Mouse (Mus musculus) gastrocnemius, adult 2 months (tissue): ENCODE results near the gene Ipo9. TPM values are rescaled to one million over a fixed set of nuclear protein-coding genes. Genes with fewer than 3 reads are reported as not detected.

Experiments
- DNase-seq: peaks from one replicate; pipeline ENCODE4 v3.0.0; 2022
- H3K27ac ChIP-seq: fragments of 200-600 bp; 2 replicates; pipeline ENCODE4 v1.8.1; 2022; ENCODE audit warnings: mild to moderate bottlenecking
- H3K4me3 ChIP-seq: fragments of 200-600 bp; 2 replicates; pipeline ENCODE4 v1.8.1; 2022; ENCODE audit warnings: mild to moderate bottlenecking, moderate library complexity
- CTCF ChIP-seq: fragments of 200-600 bp; IDR thresholded peaks from 2 replicates; pipeline ENCODE4 v1.8.1; 2022; ENCODE audit warnings: antibody characterized with exemption, mild to moderate bottlenecking, moderate library complexity
- intact Hi-C: fragments of 180-260 bp; cut with DNase I; formaldehyde crosslinking; loops from one replicate; pipeline ENCODE4 v1.15.1; 2025
- long read RNA-seq, 2 experiments: library from polyadenylated mRNA; stranded (forward); transcript quantifications; one replicate each; pipeline ENCODE4 v2.0.0; 2021
- total RNA-seq, 2 experiments: library from RNA; stranded (reverse); gene quantifications; 2 replicates each; pipeline ENCODE4 v1.2.3; 2021

The Ipo9 gene
- 10 to 100 TPM; 24.0 to 27.8 TPM for total RNA-seq
- long read RNA-seq, experiment 1, full-length matches to known transcripts = 21 of 26 reads
- long read RNA-seq, experiment 1, partial matches to known transcripts = 2 of 26 reads
- long read RNA-seq, experiment 1, other reads (novel, unspliced or antisense) = 3 of 26 reads
- long read RNA-seq, experiment 2, full-length matches to known transcripts = 26 of 33 reads
- long read RNA-seq, experiment 2, partial matches to known transcripts = 1 of 33 reads
- long read RNA-seq, experiment 2, other reads (novel, unspliced or antisense) = 6 of 33 reads

GRCm38 (mm10) chr1:135429901-135430668 is at the start of gene Ipo9:
TSS of gene Ipo9 (minus strand) at chr1:135430499.
- intact Hi-C loops = no loop called here
- peak; percentile 96 for DNase-seq
- peak; percentile 81 for TF ChIP-seq CTCF

GRCm38 (mm10) chr1:135475571-135475895 is 45.2 kb upstream of the Ipo9 start:
- Histone ChIP-seq H3K4me3 (no peak overlapping the region), H3K27ac (peak overlapping the region; percentile 50)
- TF ChIP-seq CTCF = no peak; the same call in 1 of the 2 replicates
- intact Hi-C loops = no loop called here
- no peak for DNase-seq

More at GRCm38 (mm10) chr1:135429901-135430668, at the start of gene Ipo9:
- peak within 1 kb of the TSS; percentile 76 for H3K4me3 ChIP-seq
- peak within 1 kb of the TSS; percentile 94 for H3K27ac ChIP-seq

GRCm38 (mm10) chr1:135474861-135475570 is 44.7 kb upstream of the Ipo9 start:
- no peak for TF ChIP-seq CTCF
- DNase-seq = peak; percentile 41
- intact Hi-C loops = no loop called here
- Histone ChIP-seq H3K27ac (peak overlapping the region; percentile 59), H3K4me3 (no peak overlapping the region)

GRCm38 (mm10) chr1:135472536-135472935 is 42.2 kb upstream of the Ipo9 start:
- intact Hi-C loops = no loop called here
- H3K27ac ChIP-seq = no peak overlapping the region
- H3K4me3 ChIP-seq = no peak overlapping the region
- no peak for TF ChIP-seq CTCF
- DNase-seq = no peak

- no peak overlapping the region for H3K4me3 ChIP-seq
- no peak for DNase-seq
- no peak overlapping the region for H3K27ac ChIP-seq
- intact Hi-C loops = no loop called here
- no peak for TF ChIP-seq CTCF
Measured at GRCm38 (mm10) chr1:135471742-135472141, 41.4 kb upstream of the Ipo9 start.

GRCm38 (mm10) chr1:135470546-135470945 is 40.2 kb upstream of the Ipo9 start:
- intact Hi-C loops = no loop called here
- no peak for DNase-seq
- Histone ChIP-seq H3K4me3 (no peak overlapping the region), H3K27ac (no peak overlapping the region)
- TF ChIP-seq CTCF = no peak

GRCm38 (mm10) chr1:135467462-135467861 is 37.2 kb upstream of the Ipo9 start:
- peak overlapping the region; percentile 54 for H3K27ac ChIP-seq
- DNase-seq = no peak
- H3K4me3 ChIP-seq = no peak overlapping the region
- intact Hi-C loops = loop anchor here (10.0 kb wide), 1 partner anchor 237 kb away; no protein-coding TSS in a partner anchor
- no peak for TF ChIP-seq CTCF

GRCm38 (mm10) chr1:135466935-135467334 is 36.6 kb upstream of the Ipo9 start:
- peak; percentile 64 for DNase-seq
- H3K27ac ChIP-seq = peak overlapping the region; percentile 54
- TF ChIP-seq CTCF = no peak
- H3K4me3 ChIP-seq = no peak overlapping the region
- intact Hi-C loops = loop anchor here (10.0 kb wide), 1 partner anchor 238 kb away; no protein-coding TSS in a partner anchor

GRCm38 (mm10) chr1:135465734-135466133 is 35.4 kb upstream of the Ipo9 start:
- H3K4me3 ChIP-seq = no peak overlapping the region
- intact Hi-C loops = loop anchor here (10.0 kb wide), 1 partner anchor 239 kb away; no protein-coding TSS in a partner anchor
- DNase-seq = no peak
- no peak overlapping the region for H3K27ac ChIP-seq
- no peak for TF ChIP-seq CTCF

GRCm38 (mm10) chr1:135462736-135463135 is 32.4 kb upstream of the Ipo9 start:
- H3K4me3 ChIP-seq = no peak overlapping the region
- no peak for TF ChIP-seq CTCF
- peak overlapping the region; percentile 43; the same call in 1 of the 2 replicates for H3K27ac ChIP-seq
- intact Hi-C loops = loop anchor here (10.0 kb wide), 1 partner anchor 242 kb away; no protein-coding TSS in a partner anchor
- DNase-seq = no peak

- no peak overlapping the region for H3K4me3 ChIP-seq
- peak; percentile 42 for DNase-seq
- TF ChIP-seq CTCF = no peak
- intact Hi-C loops = loop anchor here (10.0 kb wide), 1 partner anchor 242 kb away; no protein-coding TSS in a partner anchor
- peak overlapping the region; percentile 43; the same call in 1 of the 2 replicates for H3K27ac ChIP-seq
Measured at GRCm38 (mm10) chr1:135462304-135462703, 32.0 kb upstream of the Ipo9 start.

- H3K4me3 ChIP-seq = no peak overlapping the region
- peak; percentile 79 for DNase-seq
- H3K27ac ChIP-seq = 0 out of 2 replicates have a peak overlapping the region, but pooled peaks have one; percentile 8
- peak; percentile 73 for TF ChIP-seq CTCF
- intact Hi-C loops = loop anchor here (1.0 to 10.0 kb wide), 3 partner anchors 79 to 244 kb away; no protein-coding TSS in a partner anchor
Measured at GRCm38 (mm10) chr1:135461097-135461730, 30.9 kb upstream of the Ipo9 start.
